Mouse (Mus musculus): ENCODE results near the gene Atp5f1. TPM values are rescaled to one million over a fixed set of nuclear protein-coding genes. Genes with fewer than 3 reads are reported as not detected.
"Not testable (repeated sequence)": the region's sequence is repeated elsewhere in the genome, so short reads cannot be mapped to it uniquely, and the experiment has no call there.

The Atp5f1 gene
- polyA plus RNA-seq (2012; rRNA removed), result 112 and 124 TPM in 2 replicates

DNA sequence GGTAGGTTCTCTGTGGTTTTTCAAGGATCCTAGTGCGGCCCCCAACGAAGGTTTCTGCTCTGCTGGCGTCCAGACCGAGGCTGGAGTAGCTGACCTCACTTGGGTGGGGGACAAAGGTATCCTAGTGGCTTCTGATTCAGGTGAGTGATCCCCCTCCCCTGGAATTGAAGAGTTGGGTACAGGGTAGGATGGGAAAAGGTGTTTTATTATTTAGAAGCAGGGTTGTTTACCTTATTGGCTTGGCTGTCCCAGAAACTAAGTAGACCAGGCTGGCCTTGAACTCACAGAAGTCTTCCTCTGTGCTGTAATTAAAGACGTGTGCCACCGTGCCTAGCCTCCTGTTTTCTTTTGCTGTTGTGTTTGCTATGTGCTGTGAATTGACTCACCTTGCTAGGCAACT, at the start of gene Atp5f1:
Gene Atp5f1 (minus strand): TSS at position 101 of the 400 bp plus-strand sequence.
- no peak for DNase-seq (ENCODE audit: low read depth)

DNA sequence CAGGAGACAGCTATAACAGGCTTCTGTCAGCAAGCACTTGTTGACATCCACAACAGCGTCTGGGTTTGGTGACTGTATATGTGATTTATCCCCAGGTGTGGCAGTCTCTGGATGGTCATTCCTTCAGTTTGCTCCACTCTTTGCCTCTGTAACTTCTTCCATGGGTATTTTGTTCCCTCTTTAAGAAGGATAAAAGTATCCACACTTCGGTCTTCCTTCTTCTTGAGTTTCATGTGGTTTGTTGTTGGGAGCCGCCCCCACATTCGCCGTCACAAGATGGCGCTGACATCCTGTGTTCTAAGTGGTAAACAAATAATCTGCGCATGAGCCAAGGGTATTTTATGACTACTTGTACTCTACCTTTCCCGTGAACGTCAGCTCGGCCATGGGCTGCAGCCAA, 43.5 kb upstream of the Atp5f1 start:
- not testable (repeated sequence) for DNase-seq (ENCODE audit: low read depth)

DNA sequence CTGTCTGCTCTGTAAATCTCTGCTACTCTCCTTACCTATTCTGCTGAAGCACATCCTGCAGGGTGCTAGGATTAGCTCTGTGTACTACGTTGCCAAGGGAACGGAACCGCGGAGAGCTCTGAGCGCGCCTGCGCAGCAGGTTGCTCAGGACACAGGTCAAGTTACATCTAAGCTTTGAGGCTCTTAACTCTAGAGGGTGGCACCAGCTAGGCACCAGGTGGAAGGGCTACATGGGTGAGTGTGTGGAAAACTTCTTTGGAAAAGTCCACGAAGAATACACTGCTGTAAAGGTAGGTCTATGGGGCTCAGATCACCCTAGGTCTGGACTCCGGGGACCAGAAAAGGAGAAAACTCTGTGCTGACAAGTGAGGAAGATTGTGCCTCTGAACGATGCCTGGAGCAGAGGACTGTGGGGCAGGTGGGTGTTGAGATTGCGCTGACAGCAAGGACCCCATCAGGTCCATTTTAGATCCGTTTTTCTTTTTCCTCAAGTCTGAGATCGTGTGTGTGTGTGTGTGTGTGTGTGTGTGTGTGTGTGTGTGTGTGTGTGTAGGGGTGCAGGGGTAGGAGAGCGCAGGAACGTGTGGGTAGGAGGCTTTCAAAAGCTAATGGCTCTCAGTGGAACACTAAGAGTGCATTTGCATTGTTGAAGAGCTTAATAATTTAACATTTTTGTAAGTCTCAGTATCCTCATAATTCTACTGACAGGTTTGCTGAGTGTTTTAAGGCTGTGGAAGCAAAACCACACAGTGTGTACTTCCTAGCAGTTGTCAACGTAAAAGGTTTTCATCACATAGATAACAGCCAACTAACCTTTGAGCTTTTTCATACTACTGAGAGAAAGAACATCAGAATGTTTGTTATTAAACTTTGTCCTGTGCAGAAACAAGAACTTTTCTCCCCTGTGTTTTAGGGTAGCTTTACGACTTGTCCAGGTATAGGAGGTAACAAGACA, 41.8 kb upstream of the Atp5f1 start:
- no peak for DNase-seq (ENCODE audit: low read depth)

DNA sequence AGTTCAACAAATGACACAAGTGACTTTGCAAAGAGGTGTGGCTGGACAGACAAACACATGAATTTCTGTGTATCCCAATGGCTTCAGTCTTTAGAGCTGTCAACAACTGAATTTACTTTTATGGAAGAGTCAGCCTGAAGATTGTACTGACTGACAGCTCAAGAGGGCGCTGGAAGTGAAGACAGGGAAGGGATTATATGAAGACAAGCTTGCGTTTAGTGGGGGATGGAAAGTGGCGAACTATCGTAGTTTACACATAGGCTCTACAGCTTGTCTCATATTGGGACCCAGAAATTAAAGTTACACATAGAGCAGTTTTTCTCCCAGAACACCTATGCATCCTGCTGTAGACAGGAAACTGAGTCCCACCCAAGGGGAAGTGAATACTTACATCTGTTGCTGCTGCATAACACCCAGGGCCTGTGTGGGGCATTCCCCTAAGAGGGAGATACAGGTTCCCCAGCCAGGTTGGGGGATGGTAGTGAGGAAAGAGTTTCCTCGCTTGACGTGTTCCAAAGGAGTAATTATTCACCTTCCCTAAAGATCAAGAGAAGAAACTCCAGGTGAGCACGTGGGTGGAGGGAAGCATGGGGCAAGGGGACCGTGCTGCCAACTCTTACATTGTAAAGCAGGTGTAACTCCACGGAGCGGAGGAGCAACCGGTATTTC, 40.9 kb upstream of the Atp5f1 start:
- no peak for DNase-seq (ENCODE audit: low read depth)

DNA sequence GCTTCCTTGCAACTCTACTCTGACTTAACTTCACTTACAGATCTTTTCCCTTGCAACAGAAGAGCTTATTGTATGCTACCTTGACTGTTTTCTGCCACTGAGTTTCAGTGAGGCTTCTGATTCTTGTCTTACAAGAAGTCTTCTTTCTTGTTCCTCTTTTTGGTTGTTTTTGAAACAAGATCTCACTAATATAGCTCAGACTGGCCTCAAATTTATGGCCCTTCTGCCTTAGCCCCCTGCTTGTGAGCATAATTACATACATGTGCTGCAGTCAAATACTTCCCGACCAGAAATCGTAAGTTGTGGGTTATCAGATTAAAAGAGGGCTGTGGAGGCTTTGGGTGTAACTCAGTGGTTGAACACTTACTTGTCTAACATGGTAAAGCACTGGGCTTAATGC, 34.8 kb upstream of the Atp5f1 start:
- no peak for DNase-seq (ENCODE audit: low read depth)

DNA sequence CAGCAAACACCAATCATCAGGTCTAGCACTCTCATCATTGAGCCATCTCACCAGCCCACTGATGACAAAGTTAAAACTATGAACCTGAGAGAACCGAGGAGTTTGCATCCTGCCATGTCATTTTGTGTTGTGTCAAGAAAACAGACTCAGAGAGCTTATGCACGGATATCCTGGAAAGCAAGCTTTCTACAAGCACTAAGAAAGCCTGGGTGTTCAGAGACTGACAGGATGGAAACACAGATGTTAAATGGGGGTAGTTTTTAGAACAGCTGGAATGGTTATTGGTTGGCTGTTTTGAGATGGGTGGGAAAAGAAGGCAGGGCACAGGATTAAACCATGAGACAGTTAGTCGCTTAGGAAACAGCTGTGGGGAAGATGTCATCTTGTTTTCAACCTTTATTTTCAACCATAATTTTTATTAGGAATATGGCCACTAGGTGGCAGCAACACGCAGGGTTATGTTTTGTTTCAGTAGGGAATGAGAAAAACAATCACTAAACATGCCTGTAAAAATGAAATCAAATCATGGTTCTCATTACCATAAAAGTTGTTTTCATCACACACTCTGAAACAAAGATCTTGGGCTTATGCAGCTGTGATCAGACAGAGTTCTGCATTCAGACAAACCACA, 31.9 kb upstream of the Atp5f1 start:
- no peak for DNase-seq (ENCODE audit: low read depth)

DNA sequence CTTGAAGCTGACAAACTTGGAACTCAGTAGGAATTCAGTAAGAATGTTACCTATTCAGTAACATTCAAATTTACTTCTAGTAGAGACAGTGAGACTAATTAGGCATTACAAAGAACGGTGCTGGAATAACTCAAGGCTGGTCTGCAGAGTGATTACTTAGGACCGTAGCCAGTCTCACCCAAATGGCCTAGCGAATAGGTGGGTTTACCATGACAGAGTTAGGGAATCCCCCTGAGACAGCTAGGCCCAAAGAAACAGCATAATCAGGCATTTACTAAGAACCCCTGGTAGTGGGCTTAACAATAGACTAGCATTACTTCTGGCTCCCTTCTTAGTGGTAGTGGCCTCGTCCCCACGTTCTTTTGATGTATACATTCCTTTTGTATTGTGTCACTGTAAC, 29.7 kb upstream of the Atp5f1 start:
- DNase-seq (ENCODE audit: low read depth), result not testable (repeated sequence)

DNA sequence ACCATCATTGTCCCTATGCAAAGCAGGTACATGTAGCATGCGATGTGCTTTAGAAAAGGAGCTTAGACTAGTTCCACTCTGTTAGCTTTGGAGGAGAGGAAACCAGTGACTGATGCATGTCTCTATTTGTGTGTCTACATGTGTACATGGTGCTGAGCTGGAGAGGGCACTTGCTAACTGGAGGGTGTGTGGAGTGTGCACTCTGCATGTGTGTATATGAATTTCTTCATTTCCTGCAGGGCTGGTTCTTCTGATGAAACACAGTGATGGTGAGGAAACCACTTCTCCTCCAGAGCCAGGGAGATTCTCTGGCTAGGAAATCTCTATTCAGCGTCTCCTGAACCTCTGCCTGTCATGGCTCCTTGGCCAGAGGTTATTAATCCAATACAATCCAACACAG, 14.3 kb upstream of the Atp5f1 start:
- no peak for DNase-seq (ENCODE audit: low read depth)

DNA sequence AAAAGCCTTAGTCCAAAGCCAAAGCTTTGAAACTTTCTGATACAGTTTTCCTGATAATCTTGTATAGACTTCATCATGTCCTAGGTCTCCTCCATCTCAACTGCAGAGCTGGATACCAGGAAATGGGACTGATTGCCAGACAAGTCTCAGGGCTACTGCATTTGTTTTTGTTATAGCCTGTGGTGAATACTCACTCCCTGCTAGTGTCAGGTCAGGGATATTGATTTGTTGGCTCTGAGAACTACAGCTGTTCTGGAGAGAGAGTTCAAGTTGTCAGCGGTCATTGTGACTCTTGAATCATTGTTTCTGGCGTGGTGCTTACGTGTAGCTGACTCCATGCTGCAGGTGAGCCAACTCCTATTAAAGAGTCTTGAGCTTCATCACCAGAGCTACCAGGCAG, 13.5 kb upstream of the Atp5f1 start, which contains the start of gene Ovgp1:
Gene Ovgp1 (plus strand): TSS at position 301 of the 400 bp plus-strand sequence.
- no peak for DNase-seq (ENCODE audit: low read depth)

DNA sequence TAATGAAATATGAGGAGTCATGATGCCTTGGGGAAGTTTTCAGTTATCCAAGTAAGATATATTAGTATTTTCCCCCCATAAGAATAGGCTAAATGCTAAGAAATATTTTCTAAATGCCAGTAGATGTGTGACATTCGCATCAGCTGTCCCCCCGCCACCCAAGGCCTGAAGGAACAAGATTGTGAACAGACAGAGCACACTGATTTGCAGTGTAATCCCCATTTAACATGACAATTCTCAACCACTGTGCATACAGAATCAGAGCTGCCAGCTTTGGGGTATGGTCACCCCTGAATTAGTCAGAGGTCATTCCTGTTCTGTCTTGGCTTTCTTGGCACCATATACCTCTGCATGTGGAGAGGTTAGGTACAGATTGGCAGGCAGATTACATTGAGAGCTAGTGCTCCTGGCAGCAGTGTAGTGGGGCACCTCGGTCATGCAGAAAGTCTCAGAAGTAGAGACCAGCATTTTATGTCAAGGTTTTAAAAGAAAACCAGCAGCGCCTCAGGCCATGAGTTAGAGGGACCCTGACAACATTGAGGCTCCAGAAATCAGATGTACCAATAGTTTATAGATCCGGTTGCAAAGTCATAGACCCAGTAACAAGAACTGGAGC, 12.0 kb upstream of the Atp5f1 start:
- DNase-seq (ENCODE audit: low read depth), result no peak

DNA sequence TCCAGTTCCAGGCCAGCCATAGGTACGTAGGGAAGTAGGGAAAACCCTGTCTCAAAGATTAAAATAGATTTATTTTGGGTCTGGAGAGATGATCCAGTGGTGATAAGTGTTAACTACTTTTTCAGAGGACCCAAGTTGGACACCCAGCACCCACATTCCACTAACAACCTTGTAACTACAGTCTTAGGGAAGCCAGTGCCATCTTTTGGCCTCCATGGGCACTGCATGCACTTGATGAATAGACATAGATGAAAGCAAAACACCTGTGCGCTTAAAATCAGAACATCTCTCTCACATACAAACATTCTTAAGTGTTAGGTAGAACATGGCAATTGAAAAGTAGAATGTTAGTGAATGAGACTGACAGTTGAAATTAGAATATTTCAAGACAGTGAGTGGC, 801 bp upstream of the Atp5f1 start:
- DNase-seq (ENCODE audit: low read depth), result no peak

DNA sequence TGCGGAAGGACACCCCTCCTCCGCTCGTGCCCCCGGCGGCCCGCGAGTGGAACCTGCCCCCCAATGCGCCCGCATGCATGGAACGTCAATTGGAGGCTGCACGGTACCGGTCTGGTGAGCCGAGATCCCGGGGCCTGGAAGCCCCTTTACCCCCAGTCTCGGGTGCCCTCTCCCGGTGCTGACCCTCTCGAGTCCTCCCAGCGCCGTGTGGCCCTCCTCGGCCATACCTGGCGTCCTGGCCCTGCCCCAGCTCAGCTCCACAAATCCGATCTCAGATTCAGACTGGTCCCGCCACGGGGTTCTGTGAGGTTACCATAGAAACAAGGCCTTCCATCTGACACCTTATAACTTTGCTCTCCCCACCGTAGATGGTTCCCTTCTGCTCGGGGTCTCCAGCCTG, 314 bp downstream of the Atp5f1 start:
- no peak for DNase-seq (ENCODE audit: low read depth)

DNA sequence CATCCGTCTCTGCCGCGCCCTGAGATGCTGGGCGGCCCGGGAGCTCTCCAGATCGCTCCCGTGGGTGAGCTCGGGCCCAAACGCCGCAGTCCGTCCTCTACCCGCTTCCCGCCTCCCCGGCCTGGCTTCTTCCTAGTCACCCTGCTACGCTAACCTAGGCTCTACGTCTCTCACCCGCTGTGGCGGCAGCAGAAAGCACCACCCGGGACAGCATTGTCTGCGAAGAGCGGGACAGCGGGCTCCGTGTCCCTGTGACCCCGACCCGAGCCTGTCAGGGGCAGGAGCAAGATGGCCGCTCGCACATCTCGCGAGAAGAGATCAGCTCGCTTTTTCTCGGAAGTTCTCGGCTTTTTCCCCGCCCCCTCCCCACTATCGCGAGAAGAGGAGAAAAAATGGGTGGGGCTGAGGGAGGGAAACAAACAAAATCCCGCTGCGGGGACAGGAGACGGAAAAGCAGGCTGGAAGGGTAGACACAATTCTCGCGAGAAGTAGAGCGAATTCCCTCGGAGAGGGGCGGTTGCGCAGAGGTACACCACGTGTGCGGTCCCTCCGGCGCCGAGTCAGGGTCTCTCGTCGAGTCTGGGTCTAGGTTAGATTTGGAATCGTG, 822 bp downstream of the Atp5f1 start, which contains the start of gene Wdr77:
Gene Wdr77 (plus strand): TSS at position 396 of the 607 bp plus-strand sequence.
- DNase-seq (ENCODE audit: low read depth), result peak; percentile 93

DNA sequence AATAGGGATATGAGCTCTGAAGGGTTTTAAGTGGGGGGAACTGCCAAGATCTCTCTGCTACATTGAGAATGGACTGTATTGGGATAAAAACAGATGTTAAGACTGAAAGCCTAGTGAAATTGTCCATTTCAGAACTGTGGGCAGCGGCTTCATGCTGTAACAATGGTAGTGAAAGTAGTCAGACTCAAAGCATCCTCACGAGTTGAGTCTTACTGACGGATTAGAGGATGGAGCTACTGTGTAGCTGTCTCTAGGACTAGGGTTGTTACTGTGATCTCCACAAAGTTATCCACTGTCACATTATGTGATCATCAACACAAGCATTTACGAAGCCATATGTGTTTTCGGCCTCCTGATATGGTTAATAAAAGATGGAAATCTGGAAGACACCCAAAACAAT, 1.7 kb downstream of the Atp5f1 start:
- DNase-seq (ENCODE audit: low read depth), result no peak

DNA sequence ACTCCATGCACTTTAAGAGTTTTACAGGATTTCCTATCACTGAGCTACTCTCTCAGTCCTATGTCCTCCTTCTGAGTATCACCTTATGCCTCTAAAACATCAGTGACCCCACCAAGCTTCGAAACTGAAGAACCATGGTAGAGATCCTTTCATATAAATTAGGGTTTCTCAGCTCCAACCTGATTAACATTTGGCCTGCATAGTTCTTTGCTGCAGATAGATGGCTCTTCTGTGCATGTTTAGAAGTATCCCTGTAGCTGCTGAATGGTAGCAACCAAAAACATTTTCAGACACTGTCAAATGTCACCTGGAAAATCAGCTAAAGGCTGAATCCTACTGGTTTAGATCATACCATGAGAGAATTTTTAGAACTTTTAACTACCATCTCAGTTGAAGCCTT, 2.7 kb downstream of the Atp5f1 start:
- no peak for DNase-seq (ENCODE audit: low read depth)

DNA sequence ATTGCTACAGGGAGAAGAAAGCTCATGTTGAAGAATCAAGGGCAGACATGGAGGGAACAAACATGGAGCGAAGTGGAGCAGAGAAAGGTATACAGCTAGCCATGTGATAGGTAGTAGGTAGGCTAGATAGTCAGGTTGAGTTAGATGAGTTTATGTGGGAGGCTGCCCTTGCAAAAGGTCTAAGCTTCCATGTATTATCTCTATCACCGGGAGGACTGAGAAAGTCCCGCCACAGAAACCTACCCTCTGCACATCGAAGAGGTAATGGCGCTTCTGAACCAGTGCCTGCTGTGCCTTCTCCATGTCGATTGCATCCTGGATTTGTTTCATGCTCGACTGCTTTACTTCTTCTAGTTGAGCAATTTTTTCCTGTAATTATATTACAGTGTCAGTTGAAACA, 8.6 kb downstream of the Atp5f1 start:
- DNase-seq (ENCODE audit: low read depth), result no peak

DNA sequence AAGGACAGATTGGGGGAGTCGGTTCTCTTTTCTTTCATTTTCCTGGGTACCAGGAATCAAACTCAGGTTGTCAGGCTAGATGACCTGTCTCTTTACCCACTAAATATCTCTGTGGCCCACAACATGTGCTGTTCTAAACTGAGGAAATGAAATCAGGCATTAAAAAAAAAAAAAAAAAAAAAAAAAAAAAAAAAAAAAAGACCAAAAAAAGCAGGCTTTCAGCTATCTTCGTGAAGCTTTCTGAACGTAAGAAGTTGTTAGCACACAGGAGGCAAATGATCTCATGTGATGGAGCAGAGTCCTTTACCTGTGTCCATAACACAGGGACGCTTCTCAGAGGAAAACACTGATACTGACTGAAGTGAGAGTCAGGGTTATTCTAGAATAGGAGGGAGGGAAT, 23.8 kb downstream of the Atp5f1 start:
- DNase-seq (ENCODE audit: low read depth), result no peak

DNA sequence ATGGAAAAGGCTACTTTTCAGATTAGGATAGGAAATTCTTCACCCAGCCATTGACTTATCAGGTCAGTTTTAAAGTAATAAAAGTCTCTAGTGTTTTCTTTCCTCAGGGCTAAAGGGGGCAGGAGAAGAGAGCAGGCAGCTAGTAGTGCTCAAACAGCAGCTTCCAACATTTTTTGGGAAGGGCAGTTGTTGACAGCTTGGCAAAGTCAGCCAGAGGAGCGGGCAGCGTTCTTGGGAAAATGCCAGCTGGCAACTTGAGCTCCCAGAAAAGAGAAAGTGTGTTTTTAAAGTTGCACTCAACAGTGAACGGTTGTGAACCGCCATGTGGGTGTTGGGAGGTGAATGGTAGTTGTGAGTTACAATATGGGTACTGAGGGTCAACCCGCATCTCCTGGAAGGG, 24.9 kb downstream of the Atp5f1 start:
- DNase-seq (ENCODE audit: low read depth), result no peak

DNA sequence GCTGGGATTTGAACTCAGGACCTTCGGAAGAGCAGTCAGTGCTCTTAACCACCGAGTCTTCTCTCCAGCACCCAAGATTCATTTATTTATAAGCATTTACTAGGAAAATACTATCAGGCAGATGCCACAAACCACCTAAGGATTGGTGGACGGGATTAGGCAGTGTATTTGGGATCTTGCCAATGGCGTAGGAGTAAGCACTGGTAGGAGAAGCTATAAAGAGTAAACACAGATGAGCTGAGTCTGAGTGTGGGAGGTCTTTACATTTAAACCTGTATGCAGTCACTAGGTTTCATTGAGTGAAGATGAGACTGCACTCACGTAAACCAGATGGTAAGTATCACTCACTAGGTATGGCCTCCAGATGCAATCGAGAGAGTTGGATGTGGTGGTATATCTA, 26.0 kb downstream of the Atp5f1 start:
- DNase-seq (ENCODE audit: low read depth), result no peak

DNA sequence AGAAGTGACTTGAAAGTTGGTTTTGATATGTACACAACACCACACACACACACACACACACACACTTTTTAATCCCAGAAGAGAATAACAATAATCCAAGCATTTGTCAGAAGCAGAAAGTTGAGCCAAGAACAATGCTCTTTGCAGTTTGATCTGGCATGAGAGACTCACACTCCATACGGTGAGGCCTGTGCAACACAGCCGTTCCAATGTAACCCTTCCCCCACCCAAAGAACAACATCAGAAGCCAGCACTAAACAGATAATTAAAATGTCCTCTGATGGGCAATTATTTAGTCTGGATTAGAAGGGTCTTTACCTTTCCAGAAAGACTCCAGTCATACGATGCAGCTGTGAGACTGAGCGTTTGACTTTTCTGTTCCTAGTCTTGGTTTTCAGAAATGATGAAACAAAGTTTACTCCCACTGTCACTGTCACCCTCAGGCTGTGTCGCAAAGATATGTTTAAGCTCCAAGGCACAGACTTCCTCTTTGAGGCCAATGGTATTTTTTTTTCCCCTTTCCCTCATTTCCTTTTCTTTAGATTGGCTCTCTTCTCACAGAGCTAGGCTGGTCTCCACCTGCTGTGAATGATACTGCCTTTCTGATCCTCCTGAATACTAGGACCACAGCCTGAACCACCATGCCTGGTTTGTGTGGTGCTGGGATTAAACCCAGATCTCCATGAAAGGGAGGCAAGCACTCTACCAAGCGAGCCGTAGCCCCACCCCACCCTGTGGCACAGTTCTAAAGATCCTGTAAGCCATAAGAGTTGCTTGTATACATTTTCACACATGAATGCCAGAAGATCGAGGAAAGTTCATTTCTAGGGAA, 27.4 kb downstream of the Atp5f1 start, which contains the start of gene I830077J02Rik:
Gene I830077J02Rik (minus strand): TSS at position 425 of the 832 bp plus-strand sequence.
- DNase-seq (ENCODE audit: low read depth), result no peak

DNA sequence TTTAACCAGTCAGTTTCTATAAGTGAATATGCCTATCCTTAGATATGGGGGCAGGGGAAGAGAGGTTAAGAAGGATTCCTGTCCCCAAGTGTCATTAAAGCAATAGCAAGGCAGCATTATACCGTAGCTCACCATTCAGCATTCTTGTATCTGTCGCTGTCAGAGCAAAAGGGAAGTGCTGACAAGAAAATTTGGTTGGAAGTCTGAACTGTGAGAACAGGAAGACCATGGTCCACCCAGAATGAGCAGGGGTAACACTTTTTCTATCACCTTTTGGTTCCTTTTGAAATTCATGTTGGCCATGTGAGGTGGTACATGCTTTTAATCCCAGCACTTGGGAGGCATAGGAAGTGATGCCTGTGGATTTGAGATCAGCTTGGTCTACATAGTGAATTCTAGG, 28.8 kb downstream of the Atp5f1 start:
- no peak for DNase-seq (ENCODE audit: low read depth)
